Mouse (Mus musculus) erythroblast, embryonic 14.5 days (primary cell): ENCODE data around the gene Hagh.

Experiments used
- GATA1 ChIP-seq: IDR thresholded peaks from 2 replicates; pipeline ENCODE4 v1.6.1; 2012; ENCODE audit warnings: low read length, inconsistent platforms, mixed read lengths
- TAL1 ChIP-seq: IDR thresholded peaks from 3 replicates; pipeline ENCODE4 v1.6.1; 2012; ENCODE audit warnings: low read length, inconsistent platforms, mixed read lengths

DNA sequence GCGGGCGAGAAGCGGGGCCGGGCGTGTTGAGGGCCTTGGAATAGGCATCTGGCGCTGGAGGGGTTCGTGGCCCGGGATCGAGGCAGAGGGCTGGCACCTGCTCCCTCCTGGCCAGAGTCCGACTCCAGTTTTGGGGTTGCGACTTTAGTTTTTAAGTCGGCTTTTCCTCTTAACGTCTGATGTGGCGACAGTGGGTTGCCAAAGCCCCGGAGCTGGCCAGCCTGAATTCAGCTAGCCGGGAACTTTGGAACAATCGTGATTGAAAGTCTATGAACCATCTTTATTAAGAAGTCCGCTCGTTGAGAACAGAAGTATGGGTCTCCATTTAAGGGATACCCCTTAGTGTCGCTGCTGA lies 10.8 kb downstream of the Hagh start:
- TF ChIP-seq GATA1 = no peak
- no peak for TF ChIP-seq TAL1
